ENCODE assay signal across 27 mouse cellular contexts in genomic region chr7:70481880-70482279, GRCm38 (mm10).
A peak's percentile ranks its signal among the peaks of the same experiment; 100 is the strongest.
DNase-seq lines count a peak whose midpoint lies in the region; ATAC-seq lines count a peak whose summit lies in the region.
"Had no signal": no experiment of that assay in that cellular context is flagged by ENCODE, and none has a peak within 500 bp of the region (broad histone marks: within the 10 kb centered on the region; RNA-seq: fewer than 3 reads in every experiment).

No protein-coding gene starts in this region.

- peak overlapping the region; percentile 2; the same call in 1 of the 2 replicates for H3K4me2 ChIP-seq in heart, embryonic 13.5 days
- no peak overlapping the region for H3K4me2 ChIP-seq in intestine, embryonic 16.5 days (ENCODE audit: low read depth, low read length)
- H3K4me2 ChIP-seq in intestine, embryonic 15.5 days (replicated peaks) = no peak overlapping the region
- H3K4me2 ChIP-seq: forebrain, embryonic 13.5 days; heart, embryonic 15.5 days; hindbrain, embryonic 14.5 days had no signal

- no peaks in the 10 kb centered on the region for H3K36me3 ChIP-seq in heart, embryonic 13.5 days
- no peaks in the 10 kb centered on the region for H3K36me3 ChIP-seq in intestine, embryonic 16.5 days (ENCODE audit: control insufficient read depth, insufficient read depth, low read length)
- no peaks in the 10 kb centered on the region for H3K36me3 ChIP-seq in intestine, embryonic 15.5 days
- H3K36me3 ChIP-seq: forebrain, embryonic 10.5 days; G1E; heart, embryonic 15.5 days had no signal

- H3K4me3 ChIP-seq in heart, embryonic 13.5 days = no peak overlapping the region
- H3K4me3 ChIP-seq in intestine, embryonic 16.5 days (ENCODE audit: low read length) = no peak overlapping the region
- no peak overlapping the region for H3K4me3 ChIP-seq in intestine, embryonic 15.5 days (replicated peaks)
- H3K4me3 ChIP-seq: forebrain, embryonic 10.5 days; forebrain, embryonic 13.5 days; gastrocnemius, adult 2 months; heart, embryonic 15.5 days had no signal

- WGBS in heart, embryonic 13.5 days = 41% methylated on average over 10 of the region's 10 CpGs
- WGBS in intestine, embryonic 16.5 days = 64% methylated on average over 10 of the region's 10 CpGs
- WGBS in intestine, embryonic 15.5 days = 65% methylated on average over 10 of the region's 10 CpGs

- H3K4me1 ChIP-seq in heart, embryonic 13.5 days = 0 out of 2 replicates have a peak, but pooled peaks cover 6% of the 10 kb centered on the region
- H3K4me1 ChIP-seq in intestine, embryonic 16.5 days (ENCODE audit: control insufficient read depth, insufficient read depth, low read length) = no peaks in the 10 kb centered on the region
- H3K4me1 ChIP-seq in intestine, embryonic 15.5 days (replicated peaks) = no peaks in the 10 kb centered on the region
- H3K4me1 ChIP-seq: forebrain, embryonic 10.5 days; forebrain, embryonic 13.5 days had no signal

- no peak overlapping the region for H3K9ac ChIP-seq in heart, embryonic 13.5 days
- no peak overlapping the region for H3K9ac ChIP-seq in intestine, embryonic 16.5 days (ENCODE audit: low read depth, low read length)
- H3K9ac ChIP-seq in intestine, embryonic 15.5 days = no peak overlapping the region
- H3K9ac ChIP-seq: forebrain, embryonic 13.5 days; heart, embryonic 15.5 days; hindbrain, embryonic 14.5 days had no signal

- no peaks in the 10 kb centered on the region for H3K9me3 ChIP-seq in heart, embryonic 13.5 days
- no peaks in the 10 kb centered on the region for H3K9me3 ChIP-seq in intestine, embryonic 16.5 days (ENCODE audit: control insufficient read depth, low read length)
- H3K9me3 ChIP-seq in intestine, embryonic 15.5 days = no peaks in the 10 kb centered on the region
- H3K9me3 ChIP-seq: forebrain, embryonic 10.5 days; forebrain, embryonic 13.5 days; heart, embryonic 15.5 days had no signal

- no peak overlapping the region for H3K27ac ChIP-seq in heart, embryonic 13.5 days (replicated peaks)
- H3K27ac ChIP-seq in intestine, embryonic 16.5 days (ENCODE audit: low read length) = no peak overlapping the region
- H3K27ac ChIP-seq in intestine, embryonic 15.5 days = no peak overlapping the region
- H3K27ac ChIP-seq: forebrain, embryonic 10.5 days; forebrain, embryonic 13.5 days; gastrocnemius, adult 2 months; heart, embryonic 15.5 days; hindbrain, embryonic 14.5 days; hindbrain, postnatal 0 days had no signal

- no peak for ATAC-seq in heart, embryonic 13.5 days (ENCODE audit: extremely low read depth, insufficient number of reproducible peaks, low FRiP score, low TSS enrichment)
- peak; percentile 31; the same call in 1 of the 2 replicates for ATAC-seq in intestine, embryonic 16.5 days
- no peak for ATAC-seq in intestine, embryonic 15.5 days
- ATAC-seq: forebrain, embryonic 13.5 days; forebrain, embryonic 16.5 days; hindbrain, postnatal 0 days; inflammation-experienced regulatory T-cells, adult 6 months; Patski had no signal

- H3K27me3 ChIP-seq in heart, embryonic 13.5 days (replicated peaks) = peaks cover 14% of the 10 kb centered on the region; the same call in 1 of the 2 replicates
- H3K27me3 ChIP-seq in intestine, embryonic 16.5 days (replicated peaks; ENCODE audit: control insufficient read depth, insufficient read depth, low read length) = no peaks in the 10 kb centered on the region
- H3K27me3 ChIP-seq in intestine, embryonic 15.5 days (replicated peaks) = no peaks in the 10 kb centered on the region
- H3K27me3 ChIP-seq: CH12.LX; forebrain, embryonic 13.5 days; Patski had no signal

- no peak for DNase-seq in heart, adult 11 months
- peak; percentile 8 for DNase-seq in urinary bladder, postnatal 14 days (ENCODE audit: low spot score)
- no peak for DNase-seq in urinary bladder, postnatal 4 days (ENCODE audit: low spot score in 2 of 2)
- DNase-seq: adrenal gland, postnatal 10 days; adrenal gland, postnatal 36 days; B cell, adult 2 months; cerebellum, adult 18-20 months; cerebellum, adult 9-10 months; cerebellum, postnatal 14 days; gastrocnemius, adult 2 months; gastrocnemius, postnatal 14 days; heart, adult 18-20 months; heart, postnatal 36 days; kidney, adult 11 months had no signal
